Mouse (Mus musculus): ENCODE results near the gene Adamts12.

The Adamts12 gene

DNA sequence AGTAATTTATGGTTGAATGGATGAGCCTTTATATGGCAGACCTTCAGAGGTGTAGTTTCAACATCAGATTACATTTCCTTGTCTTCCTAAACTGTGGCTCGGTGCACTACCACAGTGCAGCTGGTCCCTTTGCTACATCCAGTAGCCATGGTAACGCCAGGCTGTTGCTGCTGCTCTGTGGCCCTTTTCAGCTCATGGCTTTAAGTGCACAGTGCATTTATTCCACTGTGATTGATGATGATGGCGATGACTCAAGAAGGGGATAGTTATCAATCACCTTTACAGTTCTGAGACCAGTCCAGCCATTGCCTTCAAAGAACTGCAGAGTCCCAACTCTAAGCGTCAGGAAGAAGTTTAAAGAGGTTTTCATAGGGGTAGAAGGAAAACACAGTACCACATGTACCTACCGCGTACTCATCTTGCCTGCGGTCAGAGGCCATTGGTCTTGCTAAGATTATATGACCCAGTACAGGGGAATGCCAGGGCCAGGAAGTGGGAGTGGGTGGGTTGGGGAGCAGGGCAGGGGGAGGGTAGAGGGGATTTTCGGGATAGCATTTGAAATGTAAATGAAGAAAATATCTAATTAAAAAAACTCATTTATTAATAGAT is 18.5 kb downstream of the Adamts12 start:
- no peak for DNase-seq (ENCODE audit: low spot score in 2 of 2)

DNA sequence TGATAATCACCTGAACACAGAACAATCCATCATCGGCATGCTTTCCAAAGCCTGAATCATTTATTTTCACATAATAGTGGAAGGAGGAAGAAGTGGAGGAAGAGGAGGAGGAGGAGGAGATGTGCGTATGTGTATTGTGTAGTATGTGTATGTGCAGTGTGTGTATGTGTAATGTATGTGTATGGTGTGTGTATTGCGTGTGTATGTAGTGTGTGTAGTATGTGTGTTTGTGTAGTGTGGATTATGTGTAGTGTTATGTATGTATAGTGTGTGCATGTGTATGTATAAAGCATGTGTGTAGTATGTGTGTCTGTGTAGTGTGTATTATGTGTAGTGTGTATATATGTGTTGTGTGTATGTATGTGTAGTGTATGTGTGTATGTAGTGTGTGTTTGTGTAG is 19.1 kb downstream of the Adamts12 start:
- no peak for DNase-seq (ENCODE audit: low spot score in 2 of 2)

GRCm38 (mm10) chr15:11084241-11084992 is 19.8 kb downstream of the Adamts12 start:
- no peak for DNase-seq (ENCODE audit: low spot score in 2 of 2)

DNA sequence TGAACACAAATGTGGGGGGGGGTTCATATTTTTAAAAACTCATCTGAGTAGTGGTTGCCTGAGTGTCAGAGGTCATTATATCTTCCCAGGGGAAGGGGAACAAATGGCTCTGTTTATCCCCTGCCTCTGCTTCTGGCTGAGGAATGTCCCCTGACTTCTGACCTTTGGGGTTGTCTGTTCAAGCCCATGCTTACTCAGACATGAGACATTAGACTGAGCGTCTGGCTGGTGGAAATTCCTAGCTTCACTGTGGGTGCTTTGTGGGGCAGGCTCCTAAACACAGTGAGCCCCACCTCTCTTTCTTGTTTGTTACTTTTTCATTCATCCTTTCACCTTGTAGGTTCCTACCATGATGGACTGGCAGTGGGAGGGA is 20.4 kb downstream of the Adamts12 start:
- no peak for DNase-seq (ENCODE audit: low spot score in 2 of 2)

- no peak for DNase-seq (ENCODE audit: low spot score in 2 of 2)
Observed at GRCm38 (mm10) chr15:11089494-11089893, 24.9 kb downstream of the Adamts12 start.

DNA sequence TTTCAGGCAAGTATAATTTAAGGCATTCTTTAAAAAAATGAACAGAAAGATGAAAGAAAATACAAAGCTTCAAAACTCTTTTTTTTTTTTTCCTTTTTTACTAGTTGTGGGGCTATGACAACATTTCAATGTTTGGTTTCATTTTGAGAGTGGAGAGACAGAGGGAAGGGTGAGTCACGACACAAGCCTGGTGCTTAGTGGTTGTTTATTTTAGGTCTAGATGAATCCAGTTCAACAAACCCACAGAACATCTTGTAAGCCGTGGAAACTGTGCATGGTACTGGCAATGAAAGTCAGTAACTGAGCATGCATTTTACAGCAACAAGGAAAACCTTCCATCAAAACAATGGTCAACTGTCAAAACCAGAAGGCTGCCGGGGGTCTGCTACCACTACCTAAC is 31.0 kb downstream of the Adamts12 start:
- DNase-seq (ENCODE audit: low spot score in 2 of 2) = no peak

DNA sequence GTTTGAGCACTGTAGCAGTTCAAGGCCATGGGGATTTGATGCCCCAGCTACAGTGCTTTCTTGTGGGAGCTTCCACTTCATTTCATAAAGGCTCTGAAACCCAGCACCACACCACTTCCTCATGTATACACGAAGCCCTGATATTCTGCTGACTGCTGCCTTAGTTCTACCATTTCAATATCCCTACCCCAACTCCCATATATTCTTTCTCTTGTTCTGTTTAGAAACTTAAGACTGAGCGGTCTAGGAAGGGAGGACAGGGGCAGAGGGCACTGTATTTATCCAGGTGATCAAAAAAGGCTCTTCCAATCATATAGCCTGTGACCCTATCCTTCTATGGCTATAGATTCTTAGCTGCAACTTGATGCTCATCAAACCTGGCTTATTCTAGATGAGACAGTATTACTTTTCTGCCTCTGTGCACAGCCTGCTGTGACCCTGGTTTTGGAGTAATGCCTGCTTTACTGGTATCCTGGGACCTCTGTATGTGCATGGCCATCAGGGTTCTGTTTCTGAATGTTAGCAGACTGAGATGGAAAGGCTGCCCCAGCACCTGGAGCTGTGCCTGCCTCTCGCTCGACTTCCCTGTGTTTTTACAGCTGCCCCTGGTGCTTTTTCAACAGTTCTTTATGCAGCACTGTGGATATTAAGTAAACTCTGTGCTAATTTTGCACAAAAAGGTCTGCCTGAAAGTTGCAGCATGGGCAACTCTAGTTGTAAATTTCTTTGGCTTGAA is 33.5 kb downstream of the Adamts12 start:
- DNase-seq (ENCODE audit: low spot score in 2 of 2) = no peak

GRCm38 (mm10) chr15:11098940-11099339 is 34.4 kb downstream of the Adamts12 start:
- DNase-seq (ENCODE audit: low spot score in 2 of 2) = no peak

- DNase-seq (ENCODE audit: low spot score in 2 of 2) = no peak
Observed at GRCm38 (mm10) chr15:11100917-11101316, 36.3 kb downstream of the Adamts12 start.

GRCm38 (mm10) chr15:11105101-11105500 is 40.5 kb downstream of the Adamts12 start:
- DNase-seq (ENCODE audit: low spot score in 2 of 2) = no peak

DNA sequence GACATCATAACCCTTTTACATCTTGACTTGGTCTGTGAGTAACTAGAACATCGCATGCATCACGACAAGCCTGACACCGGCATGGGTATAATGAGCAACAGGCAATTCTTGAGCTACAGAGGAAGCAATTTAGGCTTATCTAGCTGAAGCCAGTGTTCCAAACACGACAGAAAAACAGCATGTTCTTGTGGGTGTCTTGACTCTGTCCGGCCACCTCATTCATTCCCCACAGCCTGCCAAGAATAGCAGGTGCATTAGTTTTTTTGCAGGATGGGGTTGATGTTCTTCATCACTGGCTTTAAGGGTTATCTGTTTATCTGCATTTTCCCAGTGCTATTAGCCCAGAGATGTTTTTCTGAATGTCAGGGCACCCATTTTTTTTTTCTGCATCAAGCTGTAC is 42.8 kb downstream of the Adamts12 start:
- no peak for DNase-seq (ENCODE audit: low spot score in 2 of 2)

- DNase-seq (ENCODE audit: low spot score in 2 of 2) = no peak
Observed at GRCm38 (mm10) chr15:11114631-11115197, 50.1 kb downstream of the Adamts12 start.

DNA sequence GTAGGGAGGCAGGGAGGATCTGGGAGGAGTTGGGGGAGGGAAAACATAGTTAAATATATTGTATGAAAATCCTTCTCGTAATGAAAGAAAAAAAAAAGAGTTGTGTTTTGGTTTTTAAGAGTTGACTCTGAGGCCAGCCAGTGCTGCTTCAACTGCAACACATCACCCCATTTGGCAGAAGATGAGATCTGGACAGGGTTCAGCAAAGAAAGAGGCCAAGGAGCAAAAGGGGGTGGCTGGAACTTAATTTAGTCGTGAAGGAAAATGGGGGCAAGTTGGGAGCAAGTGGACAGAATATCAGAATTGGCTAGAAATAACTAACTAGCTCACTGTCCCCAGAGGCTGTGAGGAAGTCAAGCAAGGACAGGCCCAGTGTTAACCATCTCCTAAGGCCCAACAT is 51.7 kb downstream of the Adamts12 start:
- DNase-seq (ENCODE audit: low spot score in 2 of 2) = peak in 1 of 2 experiments; percentile 20

GRCm38 (mm10) chr15:11116853-11117252 is 52.3 kb downstream of the Adamts12 start:
- no peak for DNase-seq (ENCODE audit: low spot score in 2 of 2)

DNA sequence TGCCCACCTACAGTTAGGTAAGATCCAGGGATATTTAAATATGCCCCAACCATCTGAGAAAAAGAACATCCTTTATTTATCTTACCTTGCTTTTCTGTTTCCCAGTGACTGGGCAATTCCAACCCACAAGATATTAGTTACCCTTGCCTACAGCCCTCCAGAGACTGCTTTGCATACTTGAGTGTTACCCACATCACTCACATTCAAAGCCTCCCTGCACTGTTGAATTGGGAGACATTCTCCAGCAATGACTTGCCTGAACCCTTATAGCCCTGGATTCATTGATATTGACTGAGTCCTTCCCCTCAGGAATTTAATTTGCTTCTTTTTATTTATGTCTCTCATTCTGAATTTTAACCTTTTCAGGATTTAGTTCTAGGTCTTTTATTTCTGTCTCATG is 53.8 kb downstream of the Adamts12 start:
- no peak for DNase-seq (ENCODE audit: low spot score in 2 of 2)

DNA sequence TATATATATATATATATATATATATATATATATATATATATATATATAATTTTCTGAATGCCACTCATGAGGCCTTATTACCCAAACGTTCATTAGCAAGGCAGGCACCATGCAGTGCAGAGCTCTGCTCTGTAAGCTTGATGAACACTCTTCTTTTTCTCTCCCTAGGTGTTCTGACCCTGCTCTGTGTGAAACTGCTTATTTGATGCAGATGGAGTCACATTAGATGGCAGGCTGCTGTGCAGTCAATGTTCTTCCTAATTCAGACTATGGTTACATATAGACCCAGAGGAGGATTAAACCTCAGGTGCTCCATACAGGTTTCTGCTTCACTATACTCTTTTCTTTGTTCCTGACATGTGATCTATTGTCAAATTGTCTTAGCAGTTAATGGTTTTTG is 57.1 kb downstream of the Adamts12 start:
- no peak for DNase-seq (ENCODE audit: low spot score in 2 of 2)

GRCm38 (mm10) chr15:11125361-11125760 is 60.8 kb downstream of the Adamts12 start:
- DNase-seq (ENCODE audit: low spot score in 2 of 2) = no peak

DNA sequence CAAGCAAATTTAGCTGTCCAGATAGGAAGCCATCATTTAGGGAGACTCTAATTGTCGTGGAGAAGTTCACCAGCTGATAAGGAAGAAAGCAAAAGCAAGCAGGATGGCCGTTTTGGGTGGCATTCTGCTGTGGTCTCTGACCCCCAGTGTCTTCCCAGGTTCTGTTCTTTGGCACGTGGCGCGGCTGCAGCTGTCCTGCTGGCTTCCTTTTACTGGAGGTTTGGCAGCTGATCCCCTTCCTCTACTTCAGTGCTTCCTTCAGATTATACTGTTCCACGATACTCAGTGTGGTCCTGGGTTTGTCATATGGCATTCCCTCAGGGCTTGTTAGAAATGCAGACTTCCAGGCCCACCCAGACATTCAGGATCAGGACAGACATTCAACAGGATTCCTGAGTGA is 63.9 kb downstream of the Adamts12 start:
- peak in 1 of 2 experiments; percentile 23 for DNase-seq (ENCODE audit: low spot score in 2 of 2)

DNA sequence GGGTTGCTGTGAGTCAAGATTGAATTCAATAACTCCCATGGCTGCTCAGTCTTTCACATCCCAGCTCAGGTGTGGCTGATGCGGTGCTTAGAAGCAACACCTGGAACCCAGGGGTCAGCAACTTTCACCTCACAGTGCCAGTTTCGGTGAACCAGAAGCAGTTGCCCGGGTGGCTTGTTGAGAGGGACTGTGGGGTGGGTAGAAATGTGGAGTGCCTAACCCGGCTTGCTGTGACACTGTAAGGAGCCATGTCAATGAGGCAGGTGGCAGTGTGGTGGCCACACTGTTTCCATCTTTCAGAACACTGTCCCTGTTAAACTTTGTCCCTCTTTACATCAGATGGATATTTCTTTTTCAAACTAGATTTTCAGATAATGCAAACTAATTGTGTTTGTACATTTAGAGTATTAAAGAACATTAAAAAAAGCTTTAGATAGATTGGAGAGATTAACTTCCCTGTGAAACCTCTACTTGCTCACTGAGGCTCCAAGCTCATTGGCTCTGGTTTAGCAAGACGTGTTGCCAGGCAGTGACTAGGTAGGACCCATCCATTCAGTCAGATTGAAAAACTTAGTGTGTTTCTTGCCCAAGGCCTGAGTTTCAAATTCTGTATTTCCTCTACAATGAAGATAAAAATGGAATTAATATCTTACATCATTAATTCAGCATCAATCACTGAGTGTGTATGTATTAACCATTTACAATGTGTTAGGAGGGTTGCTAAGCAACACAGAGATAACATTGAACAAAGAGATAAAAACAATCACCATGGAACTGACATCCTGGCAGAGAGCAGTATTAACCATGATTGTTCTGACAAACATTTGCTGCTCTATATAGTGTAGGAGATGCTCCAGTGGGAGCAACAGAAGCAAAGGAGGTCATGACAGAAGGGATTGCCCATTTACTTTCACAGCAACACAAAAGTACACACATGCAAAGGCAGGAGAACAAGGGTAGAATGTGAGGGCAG is 68.3 kb downstream of the Adamts12 start:
- no peak for DNase-seq (ENCODE audit: low spot score in 2 of 2)

GRCm38 (mm10) chr15:11145581-11145980 is 81.0 kb downstream of the Adamts12 start:
- DNase-seq (ENCODE audit: low spot score in 2 of 2) = no peak

- DNase-seq (ENCODE audit: low spot score in 2 of 2) = no peak
Observed at GRCm38 (mm10) chr15:11159386-11159785, 94.8 kb downstream of the Adamts12 start.

Data from urinary bladder, postnatal 4 days (tissue).